Mouse (Mus musculus) midbrain, embryonic 12.5 days (tissue): ENCODE measurements around the gene Tesc. TPM values are rescaled to one million over a fixed set of nuclear protein-coding genes. Genes with fewer than 3 reads are reported as not detected.

Experiments
- ATAC-seq: fragments of 200-750 bp; cut with Nextera tagmentation; 2 replicates; pipeline ENCODE4 v1.8.0; 2017; ENCODE audit warnings: low read depth, moderate TSS enrichment, moderate library complexity; ENCODE audit not compliant: low FRiP score
- H3K27ac ChIP-seq: fragments of 300-500 bp; sonication (generic); replicated peaks from 2 replicates; pipeline ENCODE4 v1.5.1; 2016; ENCODE audit warnings: mild to moderate bottlenecking
- H3K27me3 ChIP-seq: fragments of 300-500 bp; sonication (generic); 2 replicates; pipeline ENCODE4 v1.6.1; 2016; ENCODE audit warnings: mild to moderate bottlenecking
- H3K36me3 ChIP-seq: fragments of 300-500 bp; sonication (generic); 2 replicates; pipeline ENCODE4 v1.6.1; 2016
- H3K4me1 ChIP-seq: fragments of 300-500 bp; sonication (generic); 2 replicates; pipeline ENCODE4 v1.6.1; 2016
- H3K4me2 ChIP-seq: fragments of 300-500 bp; sonication (generic); replicated peaks from 2 replicates; pipeline ENCODE4 v1.6.1; 2016; ENCODE audit warnings: mild to moderate bottlenecking, moderate library complexity
- H3K4me3 ChIP-seq: fragments of 300-500 bp; sonication (generic); 2 replicates; pipeline ENCODE4 v1.5.1; 2016; ENCODE audit warnings: mild to moderate bottlenecking
- H3K9ac ChIP-seq: fragments of 300-500 bp; sonication (generic); replicated peaks from 2 replicates; pipeline ENCODE4 v1.6.1; 2016; ENCODE audit warnings: mild to moderate bottlenecking, moderate library complexity
- H3K9me3 ChIP-seq: fragments of 300-500 bp; sonication (generic); 2 replicates; pipeline ENCODE4 v1.6.1; 2016; ENCODE audit warnings: mild to moderate bottlenecking
- WGBS: fragments of 180-500 bp; shearing (Covaris S2); methylation state at CpG from one replicate; pipeline ENCODE4 v1.1.7; 2016; 5-methylcytosine and 5-hydroxymethylcytosine counted together
- polyA plus RNA-seq: library from polyadenylated mRNA; unstranded; fragments of >200 nt; fragmentation: Nextera tagmentation; extraction: Ambion mirVana; gene quantifications from 2 replicates; pipeline ENCODE4 v1.2.1, GENCODE M21; 2016

The Tesc gene
- polyA plus RNA-seq, 1 experiment from 2014 or later: 1.5 TPM

DNA sequence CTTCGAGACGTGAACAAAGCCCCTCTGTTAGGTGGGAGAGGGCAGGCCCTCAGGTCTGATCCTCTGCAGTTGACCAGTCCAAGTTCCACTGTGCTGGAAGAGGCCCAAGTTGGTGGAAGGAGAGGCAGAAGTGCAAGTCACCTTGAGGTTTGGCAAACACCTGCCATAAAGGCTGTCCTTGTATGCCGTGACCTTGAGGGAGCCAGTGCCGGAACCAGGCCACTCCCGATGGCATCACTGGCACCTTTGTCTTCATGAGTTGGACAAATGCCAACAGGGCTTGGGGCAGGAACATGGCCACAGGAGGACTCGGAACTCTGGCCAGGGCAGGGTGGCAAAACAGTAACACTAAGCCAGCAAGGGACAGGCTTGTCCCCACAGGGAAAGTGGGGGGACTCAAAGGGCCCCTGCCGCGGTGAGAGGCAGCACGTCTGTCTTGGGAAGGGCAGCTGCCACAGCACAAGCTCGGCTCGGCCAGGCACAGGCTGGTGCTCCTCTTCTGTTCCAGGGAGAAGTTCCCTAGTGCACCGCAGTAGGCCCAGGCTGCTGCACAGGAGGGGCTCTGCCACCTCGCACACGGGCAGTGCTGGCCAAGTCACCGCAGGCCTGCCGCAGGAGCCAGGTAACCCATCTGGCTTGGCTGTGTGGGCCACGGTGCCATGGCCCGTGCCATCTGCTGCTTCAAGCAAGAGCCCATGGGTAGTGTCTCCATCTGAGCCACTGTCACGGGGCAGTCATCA is 38.1 kb downstream of the Tesc start:
- H3K27me3 ChIP-seq: no peaks in the 10 kb centered on the region
- ATAC-seq: no peak
- H3K4me1 ChIP-seq: peaks cover 36% of the 10 kb centered on the region
- no peak overlapping the region for H3K4me3 ChIP-seq
- H3K9me3 ChIP-seq: no peaks in the 10 kb centered on the region
- no peak overlapping the region for H3K9ac ChIP-seq
- H3K36me3 ChIP-seq: peaks cover 37% of the 10 kb centered on the region
- peak overlapping the region; percentile 89 for H3K27ac ChIP-seq
- 95% methylated on average over 19 of the region's 19 CpGs for WGBS
- H3K4me2 ChIP-seq: no peak overlapping the region

DNA sequence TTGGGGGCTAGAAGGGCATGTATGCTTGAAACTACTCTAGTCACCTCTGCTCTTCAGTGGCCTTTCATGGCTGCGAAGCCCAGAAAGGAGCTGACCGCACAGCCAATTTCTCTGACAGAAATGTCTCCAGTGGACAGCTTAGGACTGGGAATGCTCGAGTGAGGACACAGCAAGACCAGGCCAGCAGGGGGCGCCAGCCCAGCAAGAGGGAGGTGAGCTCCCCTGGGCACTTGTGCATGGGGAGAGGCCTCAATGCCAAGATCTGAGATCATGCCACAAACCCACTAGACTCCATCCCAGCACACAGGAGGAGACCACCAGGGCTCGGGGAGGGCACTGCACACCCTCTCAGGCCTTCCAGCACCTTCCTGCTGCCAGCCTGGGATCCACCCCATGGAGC is 39.3 kb downstream of the Tesc start:
- Histone ChIP-seq H3K4me3 (no peak overlapping the region), H3K9me3 (no peaks in the 10 kb centered on the region), H3K9ac (no peak overlapping the region), H3K4me2 (no peak overlapping the region), H3K4me1 (peaks cover 36% of the 10 kb centered on the region), H3K27me3 (no peaks in the 10 kb centered on the region), H3K27ac (0 out of 2 replicates have a peak overlapping the region, but pooled peaks have one; percentile 42), H3K36me3 (peaks cover 38% of the 10 kb centered on the region)
- 55% methylated on average over 5 of the region's 5 CpGs for WGBS
- no peak for ATAC-seq

DNA sequence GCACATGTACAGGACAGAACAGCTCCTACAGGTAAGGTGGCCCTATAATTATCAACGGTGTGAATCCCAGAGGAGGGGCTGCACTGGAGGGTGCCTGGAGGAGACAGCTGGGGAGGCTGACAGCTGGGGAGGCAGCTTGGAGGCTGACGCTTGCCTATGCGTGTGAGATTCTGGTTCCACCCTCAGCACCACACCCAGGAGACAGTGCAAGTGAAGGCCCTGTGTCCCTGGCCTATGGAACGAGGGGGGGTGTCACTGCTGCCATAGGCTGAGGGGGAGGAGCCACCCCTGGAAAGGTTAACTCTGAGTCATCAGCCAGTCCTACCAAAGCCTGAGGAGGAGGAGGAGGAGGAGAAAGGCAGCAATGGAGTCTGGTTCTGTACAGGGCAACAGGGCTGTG is 40.0 kb downstream of the Tesc start:
- Histone ChIP-seq H3K9me3 (no peaks in the 10 kb centered on the region), H3K4me2 (no peak overlapping the region), H3K4me3 (no peak overlapping the region), H3K27ac (no peak overlapping the region), H3K9ac (no peak overlapping the region), H3K4me1 (peaks cover 36% of the 10 kb centered on the region), H3K36me3 (peaks cover 38% of the 10 kb centered on the region), H3K27me3 (no peaks in the 10 kb centered on the region)
- ATAC-seq: no peak
- whole genome bisulfite sequencing: 82% methylated on average over 4 of the region's 4 CpGs

DNA sequence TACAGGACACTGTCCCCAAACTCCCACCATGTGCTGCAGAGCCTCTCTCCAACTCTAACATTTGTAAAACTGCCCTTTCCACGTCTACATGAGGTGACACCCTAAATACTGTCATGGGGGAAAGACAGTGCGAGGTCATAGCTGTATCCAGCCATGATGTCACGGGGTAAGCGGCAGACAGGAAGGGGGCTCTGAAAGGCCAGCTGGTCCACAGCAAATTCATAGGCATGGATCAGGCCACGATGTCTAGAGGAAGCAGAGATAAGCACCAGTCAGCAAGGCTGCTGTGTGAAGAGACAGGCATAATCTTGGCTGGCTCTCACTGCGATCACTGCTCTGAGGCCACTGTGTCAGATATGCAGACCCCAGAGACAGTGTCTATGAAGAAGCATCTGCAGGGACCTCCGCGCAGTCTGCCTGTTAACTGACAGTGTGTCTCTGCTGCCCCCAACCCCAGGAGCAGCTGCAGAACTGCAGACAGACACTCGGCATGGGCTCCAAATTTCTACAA is 40.5 kb downstream of the Tesc start:
- Histone ChIP-seq H3K27ac (no peak overlapping the region), H3K4me2 (no peak overlapping the region), H3K27me3 (no peaks in the 10 kb centered on the region), H3K36me3 (peaks cover 38% of the 10 kb centered on the region), H3K9ac (no peak overlapping the region), H3K4me1 (peaks cover 35% of the 10 kb centered on the region), H3K9me3 (no peaks in the 10 kb centered on the region), H3K4me3 (no peak overlapping the region)
- 95% methylated on average over 9 of the region's 9 CpGs for WGBS
- no peak for ATAC-seq

DNA sequence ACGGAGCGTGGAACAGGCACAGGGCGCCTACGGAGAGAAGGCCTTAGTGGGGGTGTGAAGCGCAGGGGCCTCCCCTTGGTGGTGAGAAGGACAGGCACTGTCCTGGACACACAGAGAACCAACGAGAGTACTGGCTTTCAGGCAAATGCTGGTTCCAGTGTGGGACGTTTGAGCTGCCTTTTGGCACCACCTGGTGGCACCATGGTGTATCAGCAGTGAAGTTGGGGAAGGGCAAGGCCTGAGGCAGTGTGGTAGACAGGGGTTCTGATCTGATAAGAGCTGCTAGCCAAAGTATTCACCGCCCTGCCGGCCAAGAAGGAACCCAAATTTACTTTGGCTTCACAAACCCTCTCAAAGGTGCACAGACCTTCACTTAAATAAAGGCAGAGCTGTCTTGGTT is 41.8 kb downstream of the Tesc start:
- Histone ChIP-seq H3K4me1 (peaks cover 27% of the 10 kb centered on the region), H3K36me3 (peaks cover 45% of the 10 kb centered on the region), H3K9ac (no peak overlapping the region; the same call in 1 of the 2 replicates), H3K27ac (no peak overlapping the region), H3K4me2 (no peak overlapping the region), H3K4me3 (no peak overlapping the region), H3K27me3 (no peaks in the 10 kb centered on the region), H3K9me3 (no peaks in the 10 kb centered on the region)
- peak; percentile 51 for ATAC-seq
- WGBS: 44% methylated on average over 9 of the region's 9 CpGs

DNA sequence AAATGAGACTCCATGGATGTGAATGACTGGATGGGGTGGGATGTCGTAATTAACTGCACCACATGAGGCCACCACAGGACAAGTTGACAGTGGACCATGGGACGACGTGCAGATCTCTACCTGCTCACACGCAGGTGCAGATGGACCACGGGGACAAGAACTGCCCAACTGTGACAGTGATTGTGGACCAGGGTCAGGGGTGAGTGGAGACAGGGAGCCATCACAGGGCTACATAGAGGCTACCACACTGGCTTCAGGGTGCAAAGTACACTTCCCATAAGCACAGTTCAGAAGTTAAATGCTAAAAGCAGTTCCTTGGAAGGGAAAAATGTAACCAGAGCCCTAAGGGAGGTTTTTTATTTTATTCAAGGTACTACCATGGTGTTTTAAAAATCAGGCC is 44.2 kb downstream of the Tesc start:
- Histone ChIP-seq H3K27me3 (no peaks in the 10 kb centered on the region), H3K9me3 (no peaks in the 10 kb centered on the region), H3K27ac (no peak overlapping the region), H3K36me3 (peaks cover 63% of the 10 kb centered on the region), H3K4me3 (no peak overlapping the region), H3K4me1 (peaks cover 19% of the 10 kb centered on the region), H3K9ac (no peak overlapping the region), H3K4me2 (no peak overlapping the region)
- ATAC-seq: no peak
- 86% methylated on average over 5 of the region's 5 CpGs for WGBS

DNA sequence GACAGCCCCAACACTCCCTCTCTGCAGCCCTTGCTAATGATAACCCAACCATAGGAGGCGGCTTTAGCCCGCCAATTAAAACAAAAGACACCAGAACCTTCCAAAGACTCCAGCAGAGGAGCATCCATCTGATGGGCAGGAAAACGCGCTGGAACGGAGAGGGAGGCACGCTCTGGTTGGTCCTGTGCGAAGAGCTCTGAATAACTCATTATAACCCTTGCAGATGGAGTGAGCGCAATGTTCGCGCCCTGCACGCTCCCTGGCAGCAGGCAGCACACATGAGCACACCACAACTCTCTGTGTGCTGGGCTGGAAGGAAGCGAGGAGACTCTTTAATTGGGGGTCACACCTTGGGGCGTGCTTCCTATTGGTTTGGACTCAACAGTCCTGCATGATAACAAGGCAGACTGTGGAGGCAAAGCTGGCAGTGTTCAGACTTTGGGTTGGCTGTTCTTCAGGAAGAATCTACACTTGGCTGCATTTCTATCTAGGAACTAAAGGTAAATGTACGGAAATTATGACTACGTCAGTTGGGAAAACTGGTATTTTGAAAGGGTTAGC is 45.8 kb downstream of the Tesc start:
- Histone ChIP-seq H3K9ac (no peak overlapping the region), H3K9me3 (no peaks in the 10 kb centered on the region), H3K4me2 (no peak overlapping the region), H3K36me3 (peaks cover 58% of the 10 kb centered on the region), H3K4me3 (no peak overlapping the region), H3K27ac (peak overlapping the region; percentile 31; the same call in 1 of the 2 replicates), H3K27me3 (no peaks in the 10 kb centered on the region), H3K4me1 (peaks cover 23% of the 10 kb centered on the region)
- WGBS: 81% methylated on average over 15 of the region's 15 CpGs
- 0 out of 2 replicates have a peak, but pooled peaks have one; percentile 35 for ATAC-seq

DNA sequence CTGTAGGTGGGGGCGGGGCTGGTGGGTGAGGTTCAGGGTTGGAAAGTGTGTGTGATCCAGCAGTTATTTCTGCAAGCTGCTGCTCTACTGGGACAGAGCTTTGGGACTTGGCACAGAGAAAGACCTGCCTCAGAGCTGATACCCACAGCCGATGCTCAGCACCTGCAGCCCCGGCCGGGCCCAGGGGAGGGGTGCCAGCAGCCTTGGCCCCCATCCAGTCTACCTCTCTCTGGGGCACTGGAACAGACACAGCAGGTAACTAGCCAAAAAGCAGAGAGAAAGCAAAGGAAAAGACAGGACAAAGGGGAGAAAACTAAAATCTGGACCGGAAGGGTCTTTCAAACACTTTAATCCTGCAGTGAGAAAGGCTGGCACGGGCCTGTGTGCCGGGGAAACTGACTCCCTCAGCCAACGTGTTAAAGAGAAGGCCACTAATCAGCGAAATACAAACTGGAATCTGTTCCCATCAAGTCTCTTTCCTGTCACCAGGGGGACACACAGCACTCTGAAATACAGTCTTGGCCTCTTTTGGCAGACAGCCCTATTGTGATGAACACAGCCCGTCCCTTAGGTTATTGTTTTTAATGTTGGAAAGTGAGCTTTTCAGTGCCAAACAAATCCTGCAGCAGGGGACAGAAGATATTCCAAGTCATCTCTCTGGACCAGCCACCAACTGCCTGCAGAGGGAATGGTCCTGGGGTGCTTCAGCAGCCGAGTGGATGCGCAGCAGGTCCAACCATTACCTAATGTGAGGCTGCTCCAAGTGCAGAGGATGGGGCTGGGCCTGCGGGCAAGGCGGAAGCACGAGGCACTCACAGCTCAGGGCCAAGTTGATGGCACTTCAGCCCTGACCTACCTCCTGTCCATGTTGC is 49.4 kb downstream of the Tesc start:
- H3K4me3 ChIP-seq: no peak overlapping the region
- H3K27ac ChIP-seq: peak overlapping the region; percentile 11; the same call in 1 of the 2 replicates
- H3K4me1 ChIP-seq: peaks cover 56% of the 10 kb centered on the region
- no peaks in the 10 kb centered on the region for H3K9me3 ChIP-seq
- no peak overlapping the region; the same call in 1 of the 2 replicates for H3K9ac ChIP-seq
- WGBS: 87% methylated on average over 15 of the region's 15 CpGs
- no peak for ATAC-seq
- H3K36me3 ChIP-seq: peaks cover 37% of the 10 kb centered on the region
- no peaks in the 10 kb centered on the region for H3K27me3 ChIP-seq
- no peak overlapping the region for H3K4me2 ChIP-seq

DNA sequence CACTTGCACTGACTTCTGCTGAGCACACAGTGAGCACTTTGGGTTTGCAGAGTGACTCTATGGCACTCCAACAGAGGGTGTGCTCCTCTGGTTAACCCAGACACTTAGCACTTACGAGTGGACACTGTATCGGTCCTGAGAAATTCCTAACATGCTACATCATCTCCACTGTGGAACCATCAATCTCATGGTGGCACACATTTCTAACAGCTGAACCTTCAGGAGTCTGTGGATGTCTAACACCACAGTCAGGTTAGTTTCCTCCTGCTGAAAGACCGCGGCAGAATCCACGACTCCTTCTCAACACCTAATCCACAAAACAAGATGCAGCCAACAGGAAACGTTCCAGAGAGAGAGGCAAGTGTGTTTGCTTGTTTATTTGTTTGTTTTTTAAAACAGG is 51.0 kb downstream of the Tesc start:
- no peak for ATAC-seq
- no peak overlapping the region for H3K4me3 ChIP-seq
- H3K4me1 ChIP-seq: peaks cover 66% of the 10 kb centered on the region
- H3K9me3 ChIP-seq: no peaks in the 10 kb centered on the region
- peak overlapping the region; percentile 75 for H3K27ac ChIP-seq
- H3K27me3 ChIP-seq: no peaks in the 10 kb centered on the region
- whole genome bisulfite sequencing: 88% methylated on average over 6 of the region's 6 CpGs
- no peak overlapping the region for H3K9ac ChIP-seq
- peaks cover 37% of the 10 kb centered on the region for H3K36me3 ChIP-seq
- no peak overlapping the region for H3K4me2 ChIP-seq

DNA sequence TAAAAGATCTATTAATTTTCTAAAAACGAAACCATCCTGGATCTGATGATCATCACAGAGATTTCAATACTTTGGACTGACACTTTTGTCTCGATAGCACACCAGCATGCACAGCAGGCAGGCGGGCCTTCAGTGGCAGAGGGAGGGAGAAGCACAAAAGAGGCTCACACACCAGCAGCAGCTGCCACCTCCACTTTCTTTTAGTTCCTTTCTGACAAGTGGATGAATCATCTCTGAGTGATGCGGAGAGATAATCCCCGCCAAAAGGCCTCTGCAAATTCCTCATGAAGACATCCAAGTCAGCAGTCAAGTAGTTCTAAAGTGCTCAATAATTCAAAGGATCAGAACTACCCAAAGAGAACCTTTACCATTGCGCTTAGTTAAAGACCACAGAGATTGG is 51.8 kb downstream of the Tesc start:
- H3K4me2 ChIP-seq: peak overlapping the region; percentile 5
- H3K4me1 ChIP-seq: peaks cover 73% of the 10 kb centered on the region
- no peak overlapping the region for H3K4me3 ChIP-seq
- H3K27me3 ChIP-seq: no peaks in the 10 kb centered on the region
- H3K27ac ChIP-seq: peak overlapping the region; percentile 75
- WGBS: 28% methylated on average over 6 of the region's 6 CpGs
- H3K9me3 ChIP-seq: no peaks in the 10 kb centered on the region
- peaks cover 30% of the 10 kb centered on the region for H3K36me3 ChIP-seq
- H3K9ac ChIP-seq: no peak overlapping the region
- ATAC-seq: no peak; the same call in 1 of the 2 replicates

DNA sequence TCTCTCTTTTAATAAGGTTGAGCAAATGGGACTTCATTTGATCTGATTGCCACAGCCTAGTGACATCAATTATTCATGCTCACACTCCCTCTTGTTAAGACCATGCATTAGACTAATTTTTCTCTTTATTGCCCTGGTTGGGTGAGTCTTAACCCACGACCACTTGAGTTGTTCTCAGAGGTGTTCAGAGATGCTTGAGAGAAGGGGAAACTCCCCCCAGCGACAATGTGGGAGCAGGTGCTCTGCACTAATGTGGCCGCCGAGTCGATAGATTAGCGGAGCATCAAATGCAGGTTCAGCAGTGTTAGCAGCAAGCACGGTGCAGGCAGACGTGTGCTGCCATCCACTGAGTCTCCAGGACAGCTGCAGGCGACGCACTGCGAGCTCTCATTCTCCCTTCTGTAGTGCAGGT is 52.3 kb downstream of the Tesc start:
- Histone ChIP-seq H3K27me3 (no peaks in the 10 kb centered on the region), H3K4me2 (peak overlapping the region; percentile 5), H3K4me1 (peaks cover 77% of the 10 kb centered on the region), H3K36me3 (peaks cover 25% of the 10 kb centered on the region), H3K27ac (peak overlapping the region; percentile 75), H3K4me3 (no peak overlapping the region), H3K9ac (no peak overlapping the region), H3K9me3 (no peaks in the 10 kb centered on the region)
- WGBS: 24% methylated on average over 11 of the region's 11 CpGs
- peak; percentile 82 for ATAC-seq
